Mouse (Mus musculus) lung, postnatal 0 days (tissue): ENCODE measurements at regions not wholly inside any gene's neighbourhood (a gene's known extent, or its start where the extent isn't known, plus 50 kb on each side); places are given as distances from the start of the nearest gene placed in this dataset.

ENCODE experiments used
- ATAC-seq: fragments of 200-750 bp; cut with Nextera tagmentation; 2 replicates; pipeline ENCODE4 v1.8.0; 2017; ENCODE audit warnings: moderate library complexity
- DNase-seq: peaks from one replicate; pipeline ENCODE4 v3.0.0-alpha.2; 2016; ENCODE audit warnings: low spot score
- H3K27ac ChIP-seq: fragments of 300-500 bp; sonication (generic); 2 replicates; pipeline ENCODE4 v1.5.1; 2014; ENCODE audit warnings: antibody characterized with exemption, mild to moderate bottlenecking, low read length, mixed read lengths
- H3K27me3 ChIP-seq: fragments of 300-500 bp; sonication (generic); replicated peaks from 2 replicates; pipeline ENCODE4 v1.6.1; 2014; ENCODE audit warnings: low read length, mixed read lengths; ENCODE audit not compliant: insufficient read depth
- H3K36me3 ChIP-seq: fragments of 300-500 bp; sonication (generic); 2 replicates; pipeline ENCODE4 v1.6.1; 2014; ENCODE audit warnings: low read length, mixed read lengths; ENCODE audit not compliant: insufficient read depth
- H3K4me1 ChIP-seq: fragments of 300-500 bp; sonication (generic); 2 replicates; pipeline ENCODE4 v1.6.1; 2014; ENCODE audit warnings: antibody characterized with exemption, low read depth, low read length, mixed read lengths; ENCODE audit not compliant: insufficient read depth
- H3K4me2 ChIP-seq: fragments of 300-500 bp; sonication (generic); replicated peaks from 2 replicates; pipeline ENCODE4 v1.6.1; 2014; ENCODE audit warnings: low read depth, mild to moderate bottlenecking, low read length, moderate library complexity, mixed read lengths
- H3K4me3 ChIP-seq: fragments of 300-500 bp; sonication (generic); 2 replicates; pipeline ENCODE4 v1.5.1; 2014; ENCODE audit warnings: low read depth, low read length
- H3K9ac ChIP-seq: fragments of 300-500 bp; sonication (generic); replicated peaks from 2 replicates; pipeline ENCODE4 v1.6.1; 2014; ENCODE audit warnings: low read depth, mild to moderate bottlenecking
- H3K9me3 ChIP-seq: fragments of 300-500 bp; sonication (generic); 2 replicates; pipeline ENCODE4 v1.6.1; 2016; ENCODE audit warnings: low read length, mixed read lengths
- CTCF ChIP-seq: IDR thresholded peaks from 2 replicates; pipeline ENCODE4 v1.5.1; 2016; ENCODE audit warnings: antibody characterized with exemption, mild to moderate bottlenecking
- EP300 ChIP-seq: IDR thresholded peaks from 2 replicates; pipeline ENCODE4 v1.6.1; 2016; ENCODE audit warnings: antibody characterized with exemption, mild to moderate bottlenecking, control low read depth
- WGBS: fragments of 180-500 bp; shearing (Covaris S2); extraction: QIAGEN DNeasy Blood & Tissue Kit; methylation state at CpG from one replicate; pipeline ENCODE4 v1.1.7; 2014; 5-methylcytosine and 5-hydroxymethylcytosine counted together

DNA sequence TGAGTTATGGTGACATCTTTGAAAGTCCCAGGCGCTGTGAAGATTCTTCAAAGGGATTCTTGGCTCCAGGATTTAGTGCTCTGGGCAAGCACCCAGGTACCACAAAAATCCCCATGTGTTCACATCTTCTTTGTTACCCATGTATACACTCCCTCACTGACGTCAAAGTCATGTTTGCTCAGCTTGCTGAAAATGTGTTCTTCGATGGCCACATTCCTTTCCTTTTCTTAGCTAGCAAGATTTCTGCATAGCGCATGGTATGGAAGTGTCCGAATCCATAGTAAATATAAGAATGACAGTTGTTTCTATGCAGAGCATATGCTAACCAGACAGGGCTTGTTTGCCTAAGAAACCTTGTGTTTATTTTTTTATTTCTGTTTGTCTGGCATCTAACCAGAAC lies 202.2 kb upstream of the Tbx18 start:
- TF ChIP-seq EP300 (no peak), CTCF (no peak)
- H3K36me3 ChIP-seq: no peaks in the 10 kb centered on the region
- WGBS: 53% methylated on average over 5 of the region's 5 CpGs
- H3K4me3 ChIP-seq: no peak overlapping the region
- H3K27ac ChIP-seq: no peak overlapping the region
- no peaks in the 10 kb centered on the region for H3K9me3 ChIP-seq
- ATAC-seq (no peak), DNase-seq (peak; percentile 12)
- H3K9ac ChIP-seq: no peak overlapping the region
- H3K27me3 ChIP-seq: no peaks in the 10 kb centered on the region
- no peak overlapping the region for H3K4me2 ChIP-seq
- H3K4me1 ChIP-seq: no peaks in the 10 kb centered on the region

DNA sequence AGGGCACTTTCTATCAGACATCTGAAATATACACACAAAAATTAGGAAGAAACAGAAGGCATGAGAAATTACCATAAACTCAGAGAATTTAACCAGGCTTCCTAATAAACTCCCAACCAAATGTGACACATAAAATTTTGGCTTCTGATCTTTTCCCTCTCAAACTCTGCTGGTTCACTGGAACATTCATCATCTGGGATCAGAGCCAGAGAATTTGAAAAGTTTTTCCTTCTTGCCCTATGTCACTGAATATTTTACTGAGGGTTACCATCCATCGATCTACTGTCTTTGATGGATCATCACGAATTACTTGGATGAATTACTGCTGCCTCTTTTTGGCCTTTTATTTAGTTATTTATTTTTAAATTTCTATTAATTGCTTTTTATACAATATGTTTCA lies 221.4 kb upstream of the Tbx18 start:
- H3K4me3 ChIP-seq: no peak overlapping the region
- no peak overlapping the region for H3K9ac ChIP-seq
- H3K9me3 ChIP-seq: no peaks in the 10 kb centered on the region
- DNase-seq: no peak
- no peak for ATAC-seq
- no peaks in the 10 kb centered on the region for H3K36me3 ChIP-seq
- WGBS: 68% methylated on average over 2 of the region's 2 CpGs
- no peak overlapping the region for H3K4me2 ChIP-seq
- TF ChIP-seq CTCF: no peak
- TF ChIP-seq EP300: no peak
- no peaks in the 10 kb centered on the region for H3K27me3 ChIP-seq
- H3K27ac ChIP-seq: no peak overlapping the region
- H3K4me1 ChIP-seq: no peaks in the 10 kb centered on the region

DNA sequence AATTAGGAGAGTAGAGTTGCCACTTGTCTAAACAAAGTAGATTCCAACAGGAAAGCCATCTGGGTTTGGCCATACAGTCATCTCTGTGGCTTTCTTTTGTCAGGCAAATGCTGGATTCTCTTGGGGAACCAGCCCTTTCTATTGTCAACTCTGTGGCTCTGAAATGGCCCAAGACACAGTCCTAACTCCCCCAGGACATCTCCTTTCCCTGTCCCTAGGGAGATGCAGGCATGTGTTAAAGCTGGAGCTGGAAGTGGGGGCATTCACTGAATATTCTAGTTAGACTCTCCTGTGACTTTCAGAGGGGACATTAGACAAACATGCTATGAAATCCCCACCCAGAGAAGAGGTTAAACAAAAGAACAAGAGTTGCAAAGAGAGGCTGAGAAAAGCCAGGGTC lies 223.9 kb upstream of the Tbx18 start:
- H3K9ac ChIP-seq: no peak overlapping the region
- no peaks in the 10 kb centered on the region for H3K36me3 ChIP-seq
- no peaks in the 10 kb centered on the region for H3K9me3 ChIP-seq
- H3K4me2 ChIP-seq: no peak overlapping the region
- no peaks in the 10 kb centered on the region for H3K4me1 ChIP-seq
- H3K27ac ChIP-seq: no peak overlapping the region
- no peak overlapping the region for H3K4me3 ChIP-seq
- TF ChIP-seq EP300 (no peak), CTCF (no peak)
- no peak for ATAC-seq
- no peak for DNase-seq
- H3K27me3 ChIP-seq: no peaks in the 10 kb centered on the region

DNA sequence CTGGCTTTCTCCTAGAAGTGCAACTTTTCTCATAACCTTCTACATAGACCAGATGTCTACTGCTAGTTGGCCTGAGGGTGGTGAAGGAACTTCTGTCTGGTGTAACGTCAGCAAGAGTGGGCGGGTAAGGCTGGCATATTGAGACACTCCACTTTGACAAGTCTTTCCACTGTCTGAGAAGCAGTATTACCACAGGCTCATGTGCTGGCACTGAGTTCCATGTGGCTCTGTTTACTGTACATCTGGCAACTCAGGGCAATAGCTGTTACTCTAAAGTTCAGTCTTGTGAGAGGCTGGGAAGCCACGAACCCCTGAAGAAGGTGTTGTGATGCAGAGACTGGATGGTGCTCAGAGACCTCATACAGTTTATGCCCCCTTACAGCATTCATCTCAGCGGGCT lies 230.7 kb upstream of the Tbx18 start:
- ATAC-seq (no peak), DNase-seq (no peak)
- H3K4me3 ChIP-seq: no peak overlapping the region
- H3K36me3 ChIP-seq: no peaks in the 10 kb centered on the region
- no peaks in the 10 kb centered on the region for H3K27me3 ChIP-seq
- no peak overlapping the region for H3K4me2 ChIP-seq
- 80% methylated on average over 4 of the region's 4 CpGs for WGBS
- TF ChIP-seq EP300: no peak
- TF ChIP-seq CTCF: no peak
- no peaks in the 10 kb centered on the region for H3K4me1 ChIP-seq
- H3K9ac ChIP-seq: no peak overlapping the region
- H3K9me3 ChIP-seq: no peaks in the 10 kb centered on the region
- no peak overlapping the region for H3K27ac ChIP-seq

DNA sequence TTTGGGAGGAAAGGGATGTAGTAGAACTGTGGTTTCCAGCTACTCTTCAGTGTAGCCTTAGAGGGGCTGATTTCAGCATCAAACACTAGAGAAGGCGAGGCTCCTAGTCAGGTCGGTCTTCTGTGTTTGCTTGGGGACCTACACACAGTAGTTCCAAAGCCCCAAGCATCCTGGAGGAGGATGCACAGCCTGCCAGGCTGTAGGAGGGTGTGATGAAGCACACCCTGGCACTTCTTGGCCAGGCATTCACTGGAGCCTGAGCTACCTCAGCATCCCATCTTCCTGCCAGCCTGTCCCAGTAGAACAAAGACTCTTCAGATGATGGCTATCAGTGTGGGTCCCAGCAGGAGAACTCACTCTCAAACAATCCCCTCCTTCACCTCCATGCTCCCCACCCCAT lies 233.4 kb upstream of the Tbx18 start:
- Histone ChIP-seq H3K9ac (no peak overlapping the region), H3K27ac (no peak overlapping the region), H3K4me3 (no peak overlapping the region), H3K27me3 (no peaks in the 10 kb centered on the region), H3K36me3 (no peaks in the 10 kb centered on the region), H3K9me3 (no peaks in the 10 kb centered on the region), H3K4me1 (no peaks in the 10 kb centered on the region; the same call in 1 of the 2 replicates), H3K4me2 (no peak overlapping the region)
- WGBS: 38% methylated on average over 2 of the region's 2 CpGs
- DNase-seq: no peak
- TF ChIP-seq EP300 (no peak), CTCF (no peak)
- no peak for ATAC-seq

DNA sequence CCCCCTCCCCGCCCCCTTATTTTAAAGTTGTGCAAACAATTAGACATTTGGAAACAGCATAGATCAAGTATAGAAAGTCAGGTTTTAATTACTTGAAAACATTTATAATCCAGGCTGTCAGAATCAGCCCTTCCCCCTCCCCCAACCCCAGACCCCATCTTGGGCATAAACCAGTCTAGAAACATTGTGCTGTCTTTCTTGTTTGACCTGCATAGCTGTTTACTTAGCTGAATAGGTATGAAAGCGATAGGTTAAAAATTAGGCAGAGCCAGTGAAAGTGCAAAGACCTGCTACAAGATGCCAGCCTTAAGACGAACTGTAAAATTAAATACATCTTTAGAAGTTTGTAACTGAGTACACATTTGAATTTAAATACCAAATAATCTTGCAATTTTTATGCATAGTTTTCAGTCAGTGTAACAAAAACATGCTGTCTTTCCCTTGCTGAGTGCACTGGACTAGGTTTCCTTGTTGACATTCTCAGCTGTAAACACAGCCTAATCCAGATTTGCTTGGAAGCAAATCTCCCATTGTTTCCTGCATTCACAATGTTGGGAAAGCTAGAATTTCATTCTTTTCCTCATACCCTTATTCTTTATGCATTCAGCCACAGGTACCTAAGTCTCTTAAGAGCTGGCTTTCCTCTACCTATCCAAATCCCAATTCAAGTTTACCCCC lies 234.2 kb upstream of the Tbx18 start:
- DNase-seq (no peak), ATAC-seq (no peak)
- Histone ChIP-seq H3K27me3 (no peaks in the 10 kb centered on the region), H3K4me1 (no peaks in the 10 kb centered on the region; the same call in 1 of the 2 replicates), H3K4me2 (no peak overlapping the region), H3K4me3 (no peak overlapping the region), H3K27ac (no peak overlapping the region), H3K36me3 (no peaks in the 10 kb centered on the region), H3K9ac (no peak overlapping the region), H3K9me3 (no peaks in the 10 kb centered on the region)
- WGBS: 33% methylated on average over 3 of the region's 3 CpGs
- no peak for TF ChIP-seq CTCF
- no peak for TF ChIP-seq EP300
